Mouse (Mus musculus): ENCODE data around the gene 2610318N02Rik. TPM values are rescaled to one million over a fixed set of nuclear protein-coding genes. Genes with fewer than 3 reads are reported as not detected.

Gene 2610318N02Rik
- polyA plus RNA-seq, 1 experiment: 5.0 TPM

GRCm38 (mm10) chr16:17085636-17086035, 39.3 kb downstream of the 2610318N02Rik start:
- H3K27me3 ChIP-seq (ENCODE audit: control insufficient read depth): no peaks in the 10 kb centered on the region
- no peaks in the 10 kb centered on the region for H3K4me1 ChIP-seq (ENCODE audit: control insufficient read depth)
- no peaks in the 10 kb centered on the region for H3K9me3 ChIP-seq (ENCODE audit: control insufficient read depth, low read length)
- TF ChIP-seq TAL1 (IDR thresholded peaks at IDR 0.05; ENCODE audit: low read length) (no peak), GATA1 (IDR thresholded peaks at IDR 0.05; ENCODE audit: low read length) (no peak)
- peaks cover 75% of the 10 kb centered on the region for H3K36me3 ChIP-seq (ENCODE audit: control insufficient read depth)
- no peak overlapping the region for H3K4me3 ChIP-seq (replicated peaks)

GRCm38 (mm10) chr16:17082121-17082792, 42.7 kb downstream of the 2610318N02Rik start:
- Histone ChIP-seq H3K4me3 (replicated peaks) (no peak overlapping the region), H3K4me1 (ENCODE audit: control insufficient read depth) (peaks cover 5% of the 10 kb centered on the region), H3K9me3 (ENCODE audit: control insufficient read depth, low read length) (no peaks in the 10 kb centered on the region), H3K36me3 (ENCODE audit: control insufficient read depth) (peaks cover 41% of the 10 kb centered on the region), H3K27me3 (ENCODE audit: control insufficient read depth) (no peaks in the 10 kb centered on the region)
- TF ChIP-seq GATA1 (IDR thresholded peaks at IDR 0.05; ENCODE audit: low read length) (no peak), TAL1 (IDR thresholded peaks at IDR 0.05; ENCODE audit: low read length) (no peak)

GRCm38 (mm10) chr16:17078101-17078500, 46.9 kb downstream of the 2610318N02Rik start:
- H3K27me3 ChIP-seq (ENCODE audit: control insufficient read depth): no peaks in the 10 kb centered on the region
- H3K4me1 ChIP-seq (ENCODE audit: control insufficient read depth): peaks cover 8% of the 10 kb centered on the region
- no peak overlapping the region for H3K4me3 ChIP-seq (replicated peaks)
- H3K9me3 ChIP-seq (ENCODE audit: control insufficient read depth, low read length): peaks cover 9% of the 10 kb centered on the region
- H3K36me3 ChIP-seq (ENCODE audit: control insufficient read depth): peaks cover 4% of the 10 kb centered on the region
- TF ChIP-seq GATA1 (IDR thresholded peaks at IDR 0.05; ENCODE audit: low read length) (no peak), TAL1 (IDR thresholded peaks at IDR 0.05; ENCODE audit: low read length) (no peak)

DNA sequence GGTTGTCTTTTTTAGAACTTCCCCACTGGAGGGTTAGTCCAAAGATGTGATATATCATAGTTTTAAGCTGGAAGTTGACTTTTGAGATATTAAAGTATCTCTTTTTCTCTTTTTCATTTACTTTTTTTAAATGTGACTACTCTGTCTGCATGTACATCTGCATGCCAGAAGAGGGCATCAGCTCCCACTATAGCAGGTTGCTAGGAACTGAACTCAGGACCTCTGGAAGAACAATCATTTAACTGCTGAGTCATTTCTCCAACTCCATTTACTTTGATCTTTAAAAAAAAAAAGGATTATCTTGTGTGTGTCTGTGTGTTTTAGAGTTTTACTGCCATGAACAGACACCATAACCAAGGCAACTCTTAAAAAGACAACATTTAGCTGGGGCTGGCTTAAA, 48.1 kb downstream of the 2610318N02Rik start:
- peaks cover 5% of the 10 kb centered on the region for H3K27me3 ChIP-seq (ENCODE audit: control insufficient read depth)
- H3K9me3 ChIP-seq (ENCODE audit: control insufficient read depth, low read length): peaks cover 9% of the 10 kb centered on the region
- no peaks in the 10 kb centered on the region; the same call in 1 of the 2 replicates for H3K36me3 ChIP-seq (ENCODE audit: control insufficient read depth)
- TF ChIP-seq TAL1 (IDR thresholded peaks at IDR 0.05; ENCODE audit: low read length) (no peak), GATA1 (IDR thresholded peaks at IDR 0.05; ENCODE audit: low read length) (no peak)
- H3K4me3 ChIP-seq (replicated peaks): no peak overlapping the region
- H3K4me1 ChIP-seq (ENCODE audit: control insufficient read depth): peaks cover 8% of the 10 kb centered on the region

DNA sequence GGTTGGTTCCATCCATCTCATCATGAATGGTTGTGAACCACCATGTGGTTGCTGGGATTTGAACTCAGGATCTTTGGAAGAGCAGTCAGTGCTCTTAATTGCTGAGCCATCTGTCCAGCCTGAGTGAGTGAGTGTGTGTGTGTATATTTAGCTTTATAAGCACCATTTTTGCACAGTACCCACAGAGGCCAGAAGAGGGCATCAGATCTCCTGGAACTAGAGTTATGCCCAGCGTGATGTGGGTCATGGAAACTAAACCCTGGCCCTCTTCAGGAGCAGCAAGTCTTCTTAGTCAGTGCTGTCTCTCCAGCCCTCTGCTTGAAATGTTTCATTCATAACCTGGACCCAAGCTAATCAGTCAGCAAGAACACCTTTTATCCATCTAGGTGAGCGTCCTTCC, 48.7 kb downstream of the 2610318N02Rik start:
- no peak for TF ChIP-seq TAL1 (IDR thresholded peaks at IDR 0.05; ENCODE audit: low read length)
- no peak for TF ChIP-seq GATA1 (IDR thresholded peaks at IDR 0.05; ENCODE audit: low read length)
- H3K4me3 ChIP-seq (replicated peaks): no peak overlapping the region
- H3K9me3 ChIP-seq (ENCODE audit: control insufficient read depth, low read length): peaks cover 9% of the 10 kb centered on the region
- peaks cover 8% of the 10 kb centered on the region for H3K27me3 ChIP-seq (ENCODE audit: control insufficient read depth)
- H3K4me1 ChIP-seq (ENCODE audit: control insufficient read depth): peaks cover 8% of the 10 kb centered on the region
- no peaks in the 10 kb centered on the region for H3K36me3 ChIP-seq (ENCODE audit: control insufficient read depth)

DNA sequence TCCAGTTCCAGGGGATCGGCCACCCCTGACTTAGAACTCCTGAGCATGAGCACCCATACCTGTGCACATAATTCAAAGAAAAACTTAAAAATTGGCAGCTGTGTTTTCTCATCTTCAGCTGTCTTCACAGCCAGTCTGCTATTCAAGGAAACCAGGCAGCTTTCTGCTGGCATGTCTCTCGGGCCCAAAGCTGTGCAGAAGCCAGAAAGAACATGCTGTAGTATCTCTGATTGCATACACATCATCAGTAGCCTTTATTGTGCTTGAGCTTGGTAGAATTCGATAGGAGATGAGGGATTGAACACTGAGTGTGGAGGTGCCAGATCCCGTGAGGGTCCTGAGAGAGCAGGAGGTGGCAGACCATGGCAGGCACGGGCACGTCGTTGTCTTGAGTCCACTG, 52.0 kb downstream of the 2610318N02Rik start:
- H3K27me3 ChIP-seq (ENCODE audit: control insufficient read depth): peaks cover 37% of the 10 kb centered on the region
- H3K9me3 ChIP-seq (ENCODE audit: control insufficient read depth, low read length): peaks cover 9% of the 10 kb centered on the region
- no peaks in the 10 kb centered on the region for H3K36me3 ChIP-seq (ENCODE audit: control insufficient read depth)
- H3K4me1 ChIP-seq (ENCODE audit: control insufficient read depth): peaks cover 21% of the 10 kb centered on the region
- TF ChIP-seq GATA1 (IDR thresholded peaks at IDR 0.05; ENCODE audit: low read length): no peak
- TF ChIP-seq TAL1 (IDR thresholded peaks at IDR 0.05; ENCODE audit: low read length): no peak
- H3K4me3 ChIP-seq (replicated peaks): no peak overlapping the region

- Histone ChIP-seq H3K4me3 (replicated peaks) (peak overlapping the region; percentile 67), H3K4me1 (ENCODE audit: control insufficient read depth) (peaks cover 13% of the 10 kb centered on the region), H3K9me3 (ENCODE audit: control insufficient read depth, low read length) (peaks cover 4% of the 10 kb centered on the region), H3K36me3 (ENCODE audit: control insufficient read depth) (no peaks in the 10 kb centered on the region), H3K27me3 (ENCODE audit: control insufficient read depth) (peaks cover 39% of the 10 kb centered on the region)
- TF ChIP-seq TAL1 (IDR thresholded peaks at IDR 0.05; ENCODE audit: low read length): no peak
- TF ChIP-seq GATA1 (IDR thresholded peaks at IDR 0.05; ENCODE audit: low read length): no peak
These were observed 54.3 kb downstream of the 2610318N02Rik start for GRCm38 (mm10) chr16:17070716-17071115.

- no peak for TF ChIP-seq TAL1 (IDR thresholded peaks at IDR 0.05; ENCODE audit: low read length)
- TF ChIP-seq GATA1 (IDR thresholded peaks at IDR 0.05; ENCODE audit: low read length): no peak
- Histone ChIP-seq H3K4me3 (replicated peaks) (peak within 1 kb of the TSS; percentile 67), H3K36me3 (ENCODE audit: control insufficient read depth) (no peaks in the 10 kb centered on the region), H3K9me3 (ENCODE audit: control insufficient read depth, low read length) (no peaks in the 10 kb centered on the region), H3K4me1 (ENCODE audit: control insufficient read depth) (peaks cover 13% of the 10 kb centered on the region), H3K27me3 (ENCODE audit: control insufficient read depth) (peaks cover 45% of the 10 kb centered on the region)
These were observed 55.2 kb downstream of the 2610318N02Rik start, which contains the start of gene Ypel1 for GRCm38 (mm10) chr16:17069511-17070443. Ypel1 (plus strand) TSS chr16:17069696.

DNA sequence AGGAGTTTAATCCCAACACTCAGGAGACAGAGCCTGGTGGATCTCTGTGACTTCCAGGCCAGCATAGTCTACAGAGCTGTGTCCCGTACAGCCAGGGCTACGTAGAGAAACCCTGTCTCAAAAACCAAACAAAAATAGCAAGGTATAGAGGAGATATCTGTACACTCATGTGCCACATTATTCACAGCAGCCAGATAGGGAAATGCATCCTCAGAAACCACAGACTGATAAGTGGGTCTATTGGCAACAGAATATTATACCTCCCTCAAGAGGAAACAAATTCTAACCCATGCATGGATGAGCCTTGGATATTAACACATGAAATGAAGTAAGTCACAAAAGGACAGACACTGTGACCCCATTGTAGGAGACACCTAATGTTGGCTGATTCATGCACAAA, 57.4 kb downstream of the 2610318N02Rik start:
- H3K4me1 ChIP-seq (ENCODE audit: control insufficient read depth): peaks cover 13% of the 10 kb centered on the region
- no peaks in the 10 kb centered on the region for H3K36me3 ChIP-seq (ENCODE audit: control insufficient read depth)
- no peak for TF ChIP-seq GATA1 (IDR thresholded peaks at IDR 0.05; ENCODE audit: low read length)
- TF ChIP-seq TAL1 (IDR thresholded peaks at IDR 0.05; ENCODE audit: low read length): no peak
- H3K27me3 ChIP-seq (ENCODE audit: control insufficient read depth): peaks cover 54% of the 10 kb centered on the region
- no peak overlapping the region for H3K4me3 ChIP-seq (replicated peaks)
- no peaks in the 10 kb centered on the region for H3K9me3 ChIP-seq (ENCODE audit: control insufficient read depth, low read length)

Other genes starting within 250 kb of the 2610318N02Rik start
- 0.06 and 0.07 TPM in 2 replicates for gene Ppm1f, start 228.7 kb downstream of the 2610318N02Rik start, polyA plus RNA-seq (2012)
- gene Mapk1, start 141.8 kb downstream of the 2610318N02Rik start, polyA plus RNA-seq (2012): 1.8 and 2.3 TPM in 2 replicates
- 0.10 TPM in 1 of 2 replicates, not detected in the other for gene Ypel1, start 55.5 kb downstream of the 2610318N02Rik start, polyA plus RNA-seq (2012)
- 10.4 and 11.9 TPM in 2 replicates for gene Ppil2, start 13.9 kb downstream of the 2610318N02Rik start, polyA plus RNA-seq (2012)
- 8.8 and 9.0 TPM in 2 replicates for gene Sdf2l1, start 7.2 kb upstream of the 2610318N02Rik start, polyA plus RNA-seq (2012)
- 0.28 and 0.46 TPM in 2 replicates for gene Ydjc, start 19.5 kb upstream of the 2610318N02Rik start, polyA plus RNA-seq (2012)
- 0.02 and 0.03 TPM in 2 replicates for gene Ccdc116, start 22.1 kb upstream of the 2610318N02Rik start, polyA plus RNA-seq (2012)
- gene Ube2l3, start 77.5 kb upstream of the 2610318N02Rik start, polyA plus RNA-seq (2012): 11.7 and 11.9 TPM in 2 replicates
- not detected in 2 replicates for gene Rimbp3, start 83.4 kb upstream of the 2610318N02Rik start, polyA plus RNA-seq (2012)
- gene Hic2, start 108.4 kb upstream of the 2610318N02Rik start, polyA plus RNA-seq (2012): 0.13 and 0.20 TPM in 2 replicates
- 0.08 and 0.20 TPM in 2 replicates for gene Tmem191c, start 150.9 kb upstream of the 2610318N02Rik start, polyA plus RNA-seq (2012)
- 0.03 TPM in 1 of 2 replicates, not detected in the other for gene Serpind1, start 206.2 kb upstream of the 2610318N02Rik start, polyA plus RNA-seq (2012)